Mouse (Mus musculus) forebrain, embryonic 11.5 days (tissue): ENCODE data around the gene Bmp2k. TPM values are rescaled to one million over a fixed set of nuclear protein-coding genes. Genes with fewer than 3 reads are reported as not detected.

Experiments
- ATAC-seq: fragments of 200-750 bp; cut with Nextera tagmentation; replicated peaks from 2 replicates; pipeline ENCODE4 v1.8.0; 2017; ENCODE audit warnings: moderate TSS enrichment; ENCODE audit not compliant: low FRiP score
- DNase-seq: peaks from one replicate; pipeline ENCODE4 v3.0.0-alpha.2; 2017; ENCODE audit warnings: low spot score
- H3K27ac ChIP-seq: fragments of 300-500 bp; sonication (generic); 2 replicates; pipeline ENCODE4 v1.5.1; 2014; ENCODE audit warnings: low read depth, low read length
- H3K27me3 ChIP-seq: fragments of 300-500 bp; sonication (generic); 2 replicates; pipeline ENCODE4 v1.6.1; 2014; ENCODE audit warnings: mild to moderate bottlenecking, low read length, mixed read lengths; ENCODE audit not compliant: control insufficient read depth, insufficient read depth
- H3K36me3 ChIP-seq: fragments of 300-500 bp; sonication (generic); 2 replicates; pipeline ENCODE4 v1.6.1; 2014; ENCODE audit warnings: mild to moderate bottlenecking, low read length, moderate library complexity, mixed read lengths; ENCODE audit not compliant: control insufficient read depth, insufficient read depth
- H3K4me1 ChIP-seq: fragments of 300-500 bp; sonication (generic); replicated peaks from 2 replicates; pipeline ENCODE4 v1.6.1; 2014; ENCODE audit warnings: low read length, mixed read lengths; ENCODE audit not compliant: control insufficient read depth, insufficient read depth
- H3K4me2 ChIP-seq: fragments of 300-500 bp; sonication (generic); 2 replicates; pipeline ENCODE4 v1.6.1; 2014; ENCODE audit warnings: low read depth, mild to moderate bottlenecking, low read length, moderate library complexity, mixed read lengths; ENCODE audit not compliant: severe bottlenecking
- H3K4me3 ChIP-seq: fragments of 300-500 bp; sonication (generic); 2 replicates; pipeline ENCODE4 v1.5.1; 2014; ENCODE audit warnings: low read depth, low read length
- H3K9ac ChIP-seq: fragments of 300-500 bp; sonication (generic); 2 replicates; pipeline ENCODE4 v1.6.1; 2014; ENCODE audit warnings: low read length
- H3K9me3 ChIP-seq: fragments of 300-500 bp; sonication (generic); 2 replicates; pipeline ENCODE4 v1.6.1; 2016; ENCODE audit warnings: low read length, mixed read lengths; ENCODE audit not compliant: control insufficient read depth
- whole genome bisulfite sequencing: fragments of 180-500 bp; shearing (Covaris S2); extraction: QIAGEN DNeasy Blood & Tissue Kit; methylation state at CpG from one replicate; pipeline ENCODE4 v1.1.7; 2014; 5-methylcytosine and 5-hydroxymethylcytosine counted together
- polyA plus RNA-seq: library from polyadenylated mRNA; unstranded; fragments of >200 nt; fragmentation: Nextera tagmentation; extraction: Ambion mirVana; gene quantifications from 2 replicates; pipeline ENCODE4 v1.2.1, GENCODE M21; 2014

Gene Bmp2k
- polyA plus RNA-seq, 1 experiment from 2014 or later: 10.2 TPM

DNA sequence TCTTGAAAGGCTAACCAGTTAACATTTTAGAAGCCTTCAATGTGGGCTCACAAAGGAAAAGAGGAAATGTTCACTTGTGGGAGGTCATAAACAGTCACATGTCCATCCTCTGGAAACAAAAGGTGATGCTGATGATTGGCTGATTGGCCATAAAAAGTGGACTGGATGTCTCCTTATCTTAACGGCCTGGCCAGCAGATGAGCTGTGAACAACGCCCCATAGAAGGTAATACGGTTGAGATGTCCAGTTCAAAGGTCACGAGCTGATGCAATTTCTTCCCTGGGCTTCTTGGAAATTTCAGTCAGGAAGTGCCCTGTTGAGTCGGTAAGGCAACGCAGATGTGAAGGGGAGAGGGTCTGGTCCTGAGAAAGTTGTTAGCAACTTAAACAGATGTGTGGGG, 28.9 kb upstream of the Bmp2k start:
- 31% methylated on average over 6 of the region's 6 CpGs for WGBS
- H3K27ac ChIP-seq: no peak overlapping the region
- DNase-seq: no peak
- no peaks in the 10 kb centered on the region for H3K36me3 ChIP-seq
- H3K4me2 ChIP-seq: no peak overlapping the region
- H3K9ac ChIP-seq: no peak overlapping the region
- H3K4me1 ChIP-seq: peaks cover 4% of the 10 kb centered on the region; the same call in 1 of the 2 replicates
- no peak overlapping the region for H3K4me3 ChIP-seq
- H3K27me3 ChIP-seq: no peaks in the 10 kb centered on the region
- H3K9me3 ChIP-seq: no peaks in the 10 kb centered on the region
- no peak for ATAC-seq

DNA sequence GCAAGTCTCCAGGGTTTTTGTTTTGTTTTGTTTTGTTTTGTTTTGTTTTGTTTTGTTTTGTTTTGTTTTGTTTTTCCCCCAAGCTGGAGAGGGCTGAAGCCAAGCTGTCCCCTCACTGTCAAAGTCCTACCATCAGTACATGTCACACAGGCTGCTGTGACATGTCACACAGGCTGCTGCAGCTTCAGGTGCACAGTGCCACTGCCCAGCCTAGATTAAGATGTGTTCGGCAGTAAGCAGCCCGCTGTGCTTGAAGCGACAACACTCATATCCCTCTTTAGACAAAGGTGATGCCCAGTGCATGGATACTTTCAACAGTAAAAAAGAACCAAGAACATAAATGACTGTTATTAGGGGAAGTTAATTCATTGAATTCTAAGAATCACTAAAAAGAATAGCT, 28.5 kb upstream of the Bmp2k start:
- peaks cover 4% of the 10 kb centered on the region; the same call in 1 of the 2 replicates for H3K4me1 ChIP-seq
- peak overlapping the region; percentile 18; the same call in 1 of the 2 replicates for H3K27ac ChIP-seq
- H3K9me3 ChIP-seq: no peaks in the 10 kb centered on the region
- WGBS: 50% methylated on average over 3 of the region's 3 CpGs
- no peak overlapping the region for H3K9ac ChIP-seq
- no peaks in the 10 kb centered on the region for H3K27me3 ChIP-seq
- no peak overlapping the region for H3K4me3 ChIP-seq
- no peak for ATAC-seq
- no peak overlapping the region for H3K4me2 ChIP-seq
- DNase-seq: no peak
- no peaks in the 10 kb centered on the region for H3K36me3 ChIP-seq

DNA sequence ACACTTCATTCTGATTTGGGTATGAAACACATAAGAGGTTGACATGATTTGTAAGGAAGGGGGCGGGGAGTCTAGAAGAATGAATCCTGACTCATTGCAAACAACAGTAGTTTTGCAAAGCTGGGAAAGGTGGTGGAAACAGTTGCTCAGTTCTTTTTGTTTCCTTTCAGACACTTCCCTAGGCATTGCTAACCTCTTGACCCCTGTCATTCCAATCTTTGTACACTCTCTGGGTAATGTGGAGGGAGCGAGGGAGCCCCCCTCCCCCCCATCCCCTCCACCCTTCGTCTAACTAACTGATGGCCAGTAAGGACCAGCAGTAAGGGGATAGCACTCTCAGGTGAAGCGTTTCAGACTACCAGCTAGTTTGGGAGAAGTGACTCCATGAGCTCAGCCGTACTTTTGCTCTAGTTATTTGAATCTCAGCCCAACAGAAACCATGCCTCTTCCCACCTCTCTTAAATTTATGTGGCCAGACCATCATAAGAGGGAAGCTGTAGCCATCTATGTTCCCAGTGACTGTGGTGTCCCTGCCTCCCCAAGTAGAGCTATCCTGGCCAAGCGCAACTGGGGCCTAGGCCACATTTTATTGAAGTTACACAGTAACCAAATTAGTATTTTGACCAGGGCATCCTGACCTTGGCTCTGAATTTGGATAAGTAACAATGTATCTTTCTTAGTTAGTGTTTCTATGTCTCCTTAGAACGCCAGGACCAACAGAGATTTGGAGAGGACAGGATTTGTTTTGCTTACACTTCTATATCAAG, 27.6 kb upstream of the Bmp2k start:
- no peaks in the 10 kb centered on the region for H3K9me3 ChIP-seq
- no peak overlapping the region for H3K27ac ChIP-seq
- no peaks in the 10 kb centered on the region for H3K27me3 ChIP-seq
- ATAC-seq (no peak), DNase-seq (no peak)
- H3K4me3 ChIP-seq: no peak overlapping the region
- no peaks in the 10 kb centered on the region for H3K36me3 ChIP-seq
- peaks cover 4% of the 10 kb centered on the region; the same call in 1 of the 2 replicates for H3K4me1 ChIP-seq
- 44% methylated on average over 7 of the region's 7 CpGs for WGBS
- no peak overlapping the region for H3K4me2 ChIP-seq
- no peak overlapping the region for H3K9ac ChIP-seq

DNA sequence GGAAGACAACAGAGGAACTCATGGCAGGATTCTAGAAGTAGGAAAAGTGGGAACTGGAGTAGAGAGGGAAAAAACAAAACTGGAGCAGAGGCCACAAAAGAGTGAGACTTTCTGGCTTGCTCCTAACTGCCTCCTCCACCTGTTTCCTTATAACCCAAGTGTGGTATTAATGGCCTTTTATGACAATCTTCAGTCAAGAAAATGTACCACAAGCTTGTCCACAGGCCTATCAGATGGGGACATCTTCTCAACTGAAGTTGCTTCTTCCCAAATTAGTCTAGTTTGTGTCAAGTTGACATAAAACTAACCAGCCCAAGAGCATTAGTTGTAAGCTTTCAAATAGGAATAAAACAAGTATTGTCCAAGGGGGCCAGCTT, 27.0 kb upstream of the Bmp2k start:
- H3K4me1 ChIP-seq: 0 out of 2 replicates have a peak, but pooled peaks cover 2% of the 10 kb centered on the region
- DNase-seq: no peak
- no peak for ATAC-seq
- H3K4me3 ChIP-seq: no peak overlapping the region
- H3K36me3 ChIP-seq: no peaks in the 10 kb centered on the region
- no peak overlapping the region for H3K4me2 ChIP-seq
- H3K27ac ChIP-seq: no peak overlapping the region
- H3K9me3 ChIP-seq: no peaks in the 10 kb centered on the region
- no peaks in the 10 kb centered on the region for H3K27me3 ChIP-seq
- no peak overlapping the region for H3K9ac ChIP-seq

DNA sequence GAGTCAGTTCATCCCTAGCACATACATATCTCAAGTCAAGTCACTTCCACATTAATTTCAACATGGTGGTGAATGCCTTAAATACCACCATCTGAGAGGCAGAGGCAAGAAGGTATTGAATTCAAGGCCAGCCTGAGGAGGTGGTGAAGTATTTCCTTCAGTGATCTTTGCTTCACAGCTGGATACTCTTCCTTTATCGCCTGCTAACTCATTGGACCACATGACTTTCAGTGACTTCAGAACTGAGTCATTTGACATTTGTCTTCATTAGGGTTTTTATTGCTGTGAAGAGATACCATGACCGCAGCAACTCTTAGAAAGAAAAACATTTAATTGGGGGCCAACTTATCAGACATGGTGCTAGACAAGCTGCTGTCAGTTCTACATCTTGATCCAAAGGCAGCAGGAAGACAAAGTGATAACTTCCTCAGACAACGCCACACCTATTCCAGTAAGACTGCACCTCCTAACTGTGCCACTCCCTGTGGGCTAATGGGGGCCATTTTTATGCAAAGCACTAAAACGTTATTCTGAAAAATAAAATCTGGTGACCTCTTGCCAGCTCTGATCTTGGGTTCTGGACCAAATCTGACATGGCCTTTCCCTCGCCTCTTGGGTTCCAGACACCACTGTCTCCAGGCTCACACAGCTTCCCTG, 24.9 kb upstream of the Bmp2k start:
- H3K36me3 ChIP-seq: no peaks in the 10 kb centered on the region
- H3K4me3 ChIP-seq: no peak overlapping the region
- H3K9ac ChIP-seq: no peak overlapping the region
- no peaks in the 10 kb centered on the region for H3K9me3 ChIP-seq
- H3K4me1 ChIP-seq: 0 out of 2 replicates have a peak, but pooled peaks cover 2% of the 10 kb centered on the region
- ATAC-seq: no peak
- WGBS: 90% methylated on average over 5 of the region's 5 CpGs
- no peak overlapping the region for H3K4me2 ChIP-seq
- no peaks in the 10 kb centered on the region for H3K27me3 ChIP-seq
- no peak for DNase-seq
- H3K27ac ChIP-seq: no peak overlapping the region

DNA sequence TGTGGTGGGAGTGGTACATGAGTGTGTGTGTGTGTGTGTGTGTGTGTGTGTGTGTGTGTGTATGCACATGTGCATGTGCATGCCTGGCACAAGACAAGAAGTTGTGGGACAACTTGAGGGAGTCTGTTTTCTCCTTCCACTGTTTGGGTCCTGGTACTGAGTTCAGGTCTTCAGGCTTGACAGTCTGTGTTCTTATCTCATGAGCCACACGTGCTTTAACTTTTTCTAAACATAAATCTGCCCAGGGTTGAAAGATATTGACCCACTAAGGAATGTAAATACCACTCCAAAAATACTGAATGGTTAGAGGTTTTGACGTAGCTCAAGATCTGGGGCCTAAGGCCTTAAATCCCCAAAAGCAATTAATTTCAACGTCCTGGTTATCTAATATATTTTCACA, 23.8 kb upstream of the Bmp2k start:
- no peak for DNase-seq
- no peaks in the 10 kb centered on the region for H3K9me3 ChIP-seq
- no peak for ATAC-seq
- 85% methylated on average over 3 of the region's 3 CpGs for WGBS
- H3K27me3 ChIP-seq: no peaks in the 10 kb centered on the region
- no peak overlapping the region for H3K9ac ChIP-seq
- H3K4me3 ChIP-seq: no peak overlapping the region
- H3K36me3 ChIP-seq: no peaks in the 10 kb centered on the region
- 0 out of 2 replicates have a peak, but pooled peaks cover 2% of the 10 kb centered on the region for H3K4me1 ChIP-seq
- no peak overlapping the region for H3K4me2 ChIP-seq
- H3K27ac ChIP-seq: no peak overlapping the region

DNA sequence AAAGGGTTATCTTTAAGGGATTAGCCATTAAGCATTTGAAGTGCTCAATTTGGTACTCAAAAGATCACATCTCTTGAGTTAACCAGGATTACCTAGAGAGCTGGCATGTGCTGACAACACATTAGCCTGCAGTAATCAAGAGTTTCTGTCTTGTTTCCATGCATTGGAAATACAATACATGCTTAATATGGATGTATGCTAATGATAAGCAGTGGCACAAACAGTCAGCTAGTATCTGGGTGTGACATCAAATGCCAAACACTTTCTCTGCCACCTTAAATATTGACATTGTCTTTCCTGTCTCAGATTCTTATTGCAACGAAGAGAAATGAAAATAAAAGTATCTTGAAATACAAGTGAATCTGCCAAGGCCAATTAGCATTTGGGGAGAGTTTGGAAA, 22.8 kb upstream of the Bmp2k start:
- Histone ChIP-seq H3K27me3 (no peaks in the 10 kb centered on the region), H3K27ac (no peak overlapping the region), H3K9ac (no peak overlapping the region), H3K4me3 (no peak overlapping the region), H3K9me3 (no peaks in the 10 kb centered on the region), H3K4me1 (0 out of 2 replicates have a peak, but pooled peaks cover under 1% of the 10 kb centered on the region), H3K4me2 (no peak overlapping the region), H3K36me3 (no peaks in the 10 kb centered on the region)
- no peak for ATAC-seq
- DNase-seq: no peak
- 63% methylated on average over 1 of the region's 1 CpGs for WGBS

DNA sequence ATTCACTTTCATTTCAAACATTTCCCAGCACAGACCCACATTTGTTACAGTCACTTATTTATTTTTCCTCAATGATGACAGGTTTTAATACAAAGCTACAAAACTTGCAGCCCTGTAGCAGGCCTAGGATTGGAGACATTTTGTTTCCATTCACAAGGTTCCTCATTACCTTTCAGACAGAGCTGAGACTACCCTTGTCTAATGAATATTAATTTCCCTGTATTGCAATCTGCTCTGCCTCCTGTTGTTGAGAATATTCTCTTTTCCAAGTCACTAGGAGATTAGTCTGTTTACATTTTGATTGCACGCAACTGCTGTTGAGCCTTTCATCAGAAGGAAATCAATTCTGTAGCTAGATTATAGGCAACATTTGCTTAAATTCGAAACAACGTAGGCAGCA, 22.4 kb upstream of the Bmp2k start:
- H3K27me3 ChIP-seq: no peaks in the 10 kb centered on the region
- WGBS: 84% methylated on average over 3 of the region's 3 CpGs
- H3K9me3 ChIP-seq: no peaks in the 10 kb centered on the region
- no peak for ATAC-seq
- H3K4me3 ChIP-seq: no peak overlapping the region
- no peaks in the 10 kb centered on the region for H3K36me3 ChIP-seq
- H3K4me1 ChIP-seq: peaks cover 2% of the 10 kb centered on the region; the same call in 1 of the 2 replicates
- no peak for DNase-seq
- no peak overlapping the region for H3K4me2 ChIP-seq
- no peak overlapping the region for H3K27ac ChIP-seq
- no peak overlapping the region for H3K9ac ChIP-seq
